Mouse (Mus musculus) gastrocnemius, postnatal 10 days (tissue): ENCODE measurements around the gene Tspan15. TPM values are rescaled to one million over a fixed set of nuclear protein-coding genes. Genes with fewer than 3 reads are reported as not detected.

Experiments used
- microRNA-seq, 2 experiments: library from miRNA; unstranded; fragments of <30 nt; microRNA quantifications; one replicate each; pipeline ENCODE4 v1.2.0; 2021
- total RNA-seq, 2 experiments: library from RNA; stranded (reverse); gene quantifications; 2 replicates each; pipeline ENCODE4 v1.2.3; 2021

Tspan15 gene
- total RNA-seq, 2 experiments from 2014 or later = 16.4 to 19.3 TPM

Small RNA genes within 50 kb of the gene (microRNA-seq; reads per million reads assigned to microRNA genes)
- 1.5 to 1.9 reads per million in 2 experiments for gene Mir7662

Other genes with a start within 250 kb of the Tspan15 start
- gene Neurog3, start 98.2 kb downstream of the Tspan15 start, total RNA-seq = not detected
- under 1 TPM; 0.52 to 0.70 TPM for gene Fam241b, start 87.3 kb downstream of the Tspan15 start, total RNA-seq
- not detected for gene Tacr2, start 21.2 kb upstream of the Tspan15 start, total RNA-seq
- gene Hk1, start 148.7 kb upstream of the Tspan15 start, total RNA-seq = 10 to 100 TPM; 17.8 to 22.5 TPM
- gene Hkdc1, start 191.2 kb upstream of the Tspan15 start, total RNA-seq = under 1 TPM; 0.12 to 0.45 TPM
- gene 4930507D05Rik, start 218.2 kb upstream of the Tspan15 start, total RNA-seq = under 1 TPM in 1 of 2 experiments, not detected in 1; 0.16 TPM
- gene Supv3l1, start 218.5 kb upstream of the Tspan15 start, total RNA-seq = 10 to 100 TPM; 16.7 to 23.9 TPM